Mouse (Mus musculus) urinary bladder, postnatal 10 days (tissue): ENCODE measurements around the gene Dbn1.

ENCODE experiments used
- DNase-seq: peaks from one replicate; pipeline ENCODE4 v3.0.0; 2022; ENCODE audit warnings: low spot score

Dbn1 gene

GRCm38 (mm10) chr13:55478036-55478435 is 9.9 kb downstream of the Dbn1 start:
- no peak for DNase-seq

- DNase-seq, result no peak
These were observed 10.4 kb downstream of the Dbn1 start for GRCm38 (mm10) chr13:55477492-55477891.

GRCm38 (mm10) chr13:55476256-55476655 is 11.7 kb downstream of the Dbn1 start:
- DNase-seq, result no peak

GRCm38 (mm10) chr13:55475750-55476149 is 12.2 kb downstream of the Dbn1 start:
- no peak for DNase-seq

GRCm38 (mm10) chr13:55474621-55475069 is 13.3 kb downstream of the Dbn1 start:
- no peak for DNase-seq

GRCm38 (mm10) chr13:55473961-55474360 is 13.9 kb downstream of the Dbn1 start:
- DNase-seq, result no peak

- DNase-seq, result no peak
These were observed 14.7 kb downstream of the Dbn1 start for GRCm38 (mm10) chr13:55473076-55473831.

GRCm38 (mm10) chr13:55472132-55473022 is 15.5 kb downstream of the Dbn1 start:
- no peak for DNase-seq

- no peak for DNase-seq
These were observed 16.1 kb downstream of the Dbn1 start for GRCm38 (mm10) chr13:55471819-55472131.

- DNase-seq, result no peak
These were observed 16.6 kb downstream of the Dbn1 start for GRCm38 (mm10) chr13:55471156-55471818.

GRCm38 (mm10) chr13:55470372-55470771 is 17.5 kb downstream of the Dbn1 start:
- DNase-seq, result no peak

- no peak for DNase-seq
These were observed 18.9 kb downstream of the Dbn1 start for GRCm38 (mm10) chr13:55468851-55469560.

- DNase-seq, result no peak
These were observed 22.0 kb downstream of the Dbn1 start for GRCm38 (mm10) chr13:55465830-55466440.

- DNase-seq, result no peak
These were observed 22.7 kb downstream of the Dbn1 start for GRCm38 (mm10) chr13:55465184-55465583.

GRCm38 (mm10) chr13:55464027-55464884 is 23.7 kb downstream of the Dbn1 start, which contains the start of gene Prr7:
TSS of gene Prr7 (plus strand) at chr13:55464267.
- DNase-seq, result no peak

- no peak for DNase-seq
These were observed 24.4 kb downstream of the Dbn1 start for GRCm38 (mm10) chr13:55463399-55464026.

- DNase-seq, result no peak
These were observed 24.9 kb downstream of the Dbn1 start for GRCm38 (mm10) chr13:55462965-55463364.

GRCm38 (mm10) chr13:55451785-55452549 is 35.9 kb downstream of the Dbn1 start:
- no peak for DNase-seq

GRCm38 (mm10) chr13:55451296-55451695 is 36.6 kb downstream of the Dbn1 start:
- DNase-seq, result no peak
